In genomic region chr11:74974615-74975014, GRCm38 (mm10) we compare ENCODE assay signal across 24 mouse cellular contexts.
"Had no signal": no experiment of that assay in that cellular context is flagged by ENCODE, and none has a peak within 500 bp of the region (broad histone marks: within the 10 kb centered on the region; RNA-seq: fewer than 3 reads in every experiment).

No protein-coding gene starts in this region.

- H3K4me3 ChIP-seq: embryonic facial prominence, embryonic 10.5 days; embryonic facial prominence, embryonic 12.5 days; embryonic facial prominence, embryonic 13.5 days; embryonic facial prominence, embryonic 15.5 days; erythroblast, embryonic 14.5 days; forebrain, embryonic 10.5 days; forebrain, embryonic 12.5 days; forebrain, embryonic 13.5 days; forebrain, embryonic 15.5 days; gastrocnemius, adult 2 months; heart, adult 2 months had no signal

- H3K4me2 ChIP-seq: embryonic facial prominence, embryonic 12.5 days; embryonic facial prominence, embryonic 13.5 days; embryonic facial prominence, embryonic 15.5 days; forebrain, embryonic 12.5 days; forebrain, embryonic 13.5 days; forebrain, embryonic 15.5 days had no signal

- H3K27ac ChIP-seq: embryonic facial prominence, embryonic 10.5 days; embryonic facial prominence, embryonic 12.5 days; embryonic facial prominence, embryonic 13.5 days; embryonic facial prominence, embryonic 15.5 days; forebrain, embryonic 10.5 days; forebrain, embryonic 12.5 days; forebrain, embryonic 13.5 days; forebrain, embryonic 15.5 days; gastrocnemius, adult 2 months; heart, adult 2 months had no signal

- DNase-seq: cerebellum, adult 9-10 months; cerebellum, adult 9-11 months; cerebellum, postnatal 10 days; cerebellum, postnatal 14 days; cerebellum, postnatal 25 days; cerebellum, postnatal 36 days; embryo, embryonic 11 days; forebrain, postnatal 0 days; gastrocnemius, adult 2 months; gastrocnemius, postnatal 10 days; gastrocnemius, postnatal 14 days; gastrocnemius, postnatal 25 days; gastrocnemius, postnatal 36 days; heart, adult 18-20 months; heart, adult 2 months had no signal

- H3K9me3 ChIP-seq: embryonic facial prominence, embryonic 10.5 days; embryonic facial prominence, embryonic 12.5 days; embryonic facial prominence, embryonic 13.5 days; embryonic facial prominence, embryonic 15.5 days; forebrain, embryonic 12.5 days; forebrain, embryonic 13.5 days; forebrain, embryonic 15.5 days had no signal

- H3K27me3 ChIP-seq: embryonic facial prominence, embryonic 12.5 days; embryonic facial prominence, embryonic 13.5 days; embryonic facial prominence, embryonic 15.5 days; forebrain, embryonic 12.5 days; forebrain, embryonic 13.5 days; forebrain, embryonic 15.5 days had no signal

- H3K9ac ChIP-seq: embryonic facial prominence, embryonic 12.5 days; embryonic facial prominence, embryonic 13.5 days; embryonic facial prominence, embryonic 15.5 days; forebrain, embryonic 12.5 days; forebrain, embryonic 13.5 days; forebrain, embryonic 15.5 days; forebrain, postnatal 0 days had no signal

- H3K4me1 ChIP-seq: embryonic facial prominence, embryonic 10.5 days; embryonic facial prominence, embryonic 12.5 days; embryonic facial prominence, embryonic 13.5 days; embryonic facial prominence, embryonic 15.5 days; forebrain, embryonic 10.5 days; forebrain, embryonic 12.5 days; forebrain, embryonic 13.5 days; forebrain, embryonic 15.5 days had no signal
